Mouse (Mus musculus): ENCODE measurements around the gene Apol8. TPM values are rescaled to one million over a fixed set of nuclear protein-coding genes. Genes with fewer than 3 reads are reported as not detected.
"Not testable (repeated sequence)": the region's sequence is repeated elsewhere in the genome, so short reads cannot be mapped to it uniquely, and the experiment has no call there.

Apol8 gene
- total RNA-seq, 1 experiment from 2014 or later, result 1.7 TPM

DNA sequence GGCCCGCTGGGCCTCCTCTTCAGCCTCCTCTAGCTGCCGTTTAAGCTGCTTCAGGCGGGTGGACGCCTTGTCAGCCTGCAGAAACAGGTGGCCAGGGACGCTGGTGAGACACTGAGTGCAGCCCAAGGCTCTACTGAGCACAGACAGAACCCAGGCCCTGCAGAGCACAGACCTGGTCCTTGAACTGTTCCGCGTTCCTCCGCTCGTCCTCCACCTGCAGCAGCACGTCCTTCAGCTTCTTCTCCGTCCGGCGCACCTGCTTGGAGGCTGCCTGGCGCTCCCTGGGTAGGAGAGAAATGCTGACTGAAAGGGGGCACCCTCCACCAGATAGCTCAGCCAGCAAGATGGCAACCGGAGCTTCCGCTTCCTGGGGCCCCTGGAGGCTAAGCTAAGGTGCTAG, 6.2 kb upstream of the Apol8 start:
- ATAC-seq (replicated peaks in 1 of 2; ENCODE audit: insufficient read depth in 1 of 2, low FRiP score in 2 of 2, low TSS enrichment in 1 of 2, low read depth in 1 of 2, poor library complexity in 2 of 2, severe bottlenecking in 2 of 2), result no peak

DNA sequence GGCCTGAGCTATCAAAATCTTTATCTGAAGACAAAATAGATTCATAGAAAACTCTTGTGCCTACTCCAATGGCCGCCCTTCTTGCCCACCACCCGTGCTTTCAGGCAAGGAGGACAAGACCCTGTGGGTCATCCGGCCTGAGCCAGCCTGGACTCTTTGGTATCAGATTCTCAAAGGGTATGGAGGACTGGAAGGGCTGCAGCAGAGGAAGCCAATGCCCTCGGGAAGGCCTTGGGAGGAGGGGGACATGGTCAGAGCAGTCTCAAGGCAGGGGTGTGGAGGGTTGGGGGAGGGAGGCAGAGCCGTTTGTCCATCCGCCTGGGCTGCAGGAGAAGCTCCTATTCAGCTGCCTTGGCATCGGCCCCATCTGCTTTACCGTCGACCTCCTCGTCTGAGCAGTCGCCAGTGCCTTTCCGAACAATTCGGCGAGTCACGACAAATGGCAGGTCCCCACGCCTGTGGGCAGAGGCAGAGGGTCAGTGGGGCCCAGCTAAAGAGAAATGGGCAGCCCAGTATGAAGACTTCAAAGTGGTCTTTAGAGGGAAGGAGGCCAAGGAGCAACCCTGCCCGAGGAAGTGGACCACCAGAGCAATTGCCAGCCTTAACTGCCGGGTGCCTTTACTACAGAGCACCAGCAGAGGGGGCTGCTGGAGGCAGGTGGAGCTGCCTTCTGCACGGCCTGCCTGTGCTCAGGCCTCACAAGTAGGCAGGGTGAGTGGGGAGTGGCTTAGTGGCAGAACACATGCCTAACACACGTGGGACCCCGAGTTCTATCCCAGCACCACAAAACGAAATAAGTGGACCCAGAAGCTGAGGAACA, 5.0 kb upstream of the Apol8 start:
- peak; percentile 70 to 76; a peak in 3 of 4 replicates for ATAC-seq (replicated peaks in 1 of 2; ENCODE audit: insufficient read depth in 1 of 2, low FRiP score in 2 of 2, low TSS enrichment in 1 of 2, low read depth in 1 of 2, poor library complexity in 2 of 2, severe bottlenecking in 2 of 2)

DNA sequence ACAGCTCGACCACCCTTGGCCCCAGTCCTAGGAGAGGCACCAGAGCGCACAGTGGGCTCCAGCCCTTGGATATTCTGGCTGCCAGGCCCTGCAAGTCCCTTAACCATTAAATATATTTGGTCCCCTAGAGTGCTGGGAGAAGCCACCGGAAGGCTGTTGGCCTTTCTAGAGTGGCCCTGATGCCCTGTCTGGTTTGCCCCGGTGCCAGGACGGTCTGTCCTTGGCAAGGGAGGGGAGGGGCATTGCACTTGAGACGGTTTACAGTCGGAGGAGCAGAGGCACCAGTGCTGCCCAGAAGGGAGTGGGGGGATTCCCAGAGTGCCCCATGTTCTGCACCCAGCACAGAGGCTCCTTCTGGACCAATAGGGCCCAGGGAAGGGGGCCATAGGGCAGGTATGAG, 4.3 kb upstream of the Apol8 start:
- no peak for ATAC-seq (replicated peaks in 1 of 2; ENCODE audit: insufficient read depth in 1 of 2, low FRiP score in 2 of 2, low TSS enrichment in 1 of 2, low read depth in 1 of 2, poor library complexity in 2 of 2, severe bottlenecking in 2 of 2)

DNA sequence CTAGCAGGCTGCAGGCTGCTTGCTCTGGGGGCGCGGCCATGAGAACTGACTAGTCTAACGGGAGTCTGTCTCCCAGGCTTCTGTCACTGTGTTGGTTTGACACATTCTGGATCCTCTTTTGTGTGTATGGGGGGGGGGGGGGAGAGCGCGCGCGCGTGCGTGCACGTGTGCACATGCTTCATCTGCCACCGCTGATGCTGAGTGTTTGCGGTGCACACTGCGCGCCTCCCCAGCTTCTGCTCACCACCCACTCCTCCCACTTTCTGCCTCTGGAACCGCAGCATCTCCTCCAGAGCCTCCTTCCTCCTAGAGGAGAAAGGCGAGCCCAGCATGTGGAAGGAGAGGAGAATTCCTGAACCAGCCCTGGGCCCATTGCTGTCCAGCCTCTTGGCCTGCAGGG, 3.2 kb upstream of the Apol8 start:
- no peak for ATAC-seq (replicated peaks in 1 of 2; ENCODE audit: insufficient read depth in 1 of 2, low FRiP score in 2 of 2, low TSS enrichment in 1 of 2, low read depth in 1 of 2, poor library complexity in 2 of 2, severe bottlenecking in 2 of 2)

DNA sequence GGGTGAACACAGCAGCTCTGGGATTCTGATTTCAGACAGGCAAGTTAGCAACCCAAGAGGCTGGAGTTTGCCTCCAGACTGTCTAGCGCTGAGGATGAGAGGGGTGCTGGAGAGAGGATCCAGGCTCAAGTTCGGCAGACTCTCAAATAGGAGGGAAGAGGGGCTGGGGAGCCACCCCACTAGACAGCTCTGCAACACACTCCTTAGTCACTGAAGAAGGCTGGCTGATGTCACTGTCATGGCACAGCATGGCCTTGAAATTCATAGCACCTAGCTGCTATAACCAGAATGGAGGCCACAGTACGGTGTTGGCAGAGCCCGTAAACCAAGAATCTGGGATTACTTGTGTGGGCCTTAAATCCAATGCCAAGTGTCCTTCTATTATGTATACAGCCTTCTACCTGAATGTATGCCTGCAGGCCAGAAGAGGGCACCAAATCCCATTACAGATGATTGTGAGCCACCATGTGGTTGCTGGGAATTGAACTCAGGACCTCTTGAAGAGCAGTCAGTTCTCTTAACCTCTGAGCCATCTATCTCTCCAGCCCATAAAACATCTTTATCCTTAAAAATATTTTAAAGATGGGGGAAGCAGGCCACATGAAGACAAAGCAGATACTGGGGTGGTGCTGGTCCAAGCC, 903 bp upstream of the Apol8 start:
- no peak for ATAC-seq (replicated peaks in 1 of 2; ENCODE audit: insufficient read depth in 1 of 2, low FRiP score in 2 of 2, low TSS enrichment in 1 of 2, low read depth in 1 of 2, poor library complexity in 2 of 2, severe bottlenecking in 2 of 2)

DNA sequence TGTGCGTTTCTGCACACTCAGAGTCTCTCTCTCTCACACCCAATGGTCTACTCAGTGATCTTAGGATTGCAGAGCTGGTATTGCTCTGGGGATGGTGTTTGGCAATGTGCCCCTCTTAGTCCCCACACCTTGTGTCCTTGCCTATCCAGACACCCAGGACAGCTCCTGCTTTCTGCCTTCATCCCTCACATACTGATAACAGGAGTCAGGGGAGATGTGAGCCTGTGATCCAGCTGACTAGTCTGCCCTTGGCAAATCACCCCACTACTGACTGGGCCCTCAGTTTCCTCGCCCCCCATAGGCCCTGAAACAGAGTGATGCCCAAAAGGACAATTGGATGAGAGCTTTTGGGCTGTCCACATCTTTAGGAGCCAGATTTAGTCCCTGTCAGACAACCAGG, 722 bp downstream of the Apol8 start:
- ATAC-seq (replicated peaks in 1 of 2; ENCODE audit: insufficient read depth in 1 of 2, low FRiP score in 2 of 2, low TSS enrichment in 1 of 2, low read depth in 1 of 2, poor library complexity in 2 of 2, severe bottlenecking in 2 of 2), result no peak

DNA sequence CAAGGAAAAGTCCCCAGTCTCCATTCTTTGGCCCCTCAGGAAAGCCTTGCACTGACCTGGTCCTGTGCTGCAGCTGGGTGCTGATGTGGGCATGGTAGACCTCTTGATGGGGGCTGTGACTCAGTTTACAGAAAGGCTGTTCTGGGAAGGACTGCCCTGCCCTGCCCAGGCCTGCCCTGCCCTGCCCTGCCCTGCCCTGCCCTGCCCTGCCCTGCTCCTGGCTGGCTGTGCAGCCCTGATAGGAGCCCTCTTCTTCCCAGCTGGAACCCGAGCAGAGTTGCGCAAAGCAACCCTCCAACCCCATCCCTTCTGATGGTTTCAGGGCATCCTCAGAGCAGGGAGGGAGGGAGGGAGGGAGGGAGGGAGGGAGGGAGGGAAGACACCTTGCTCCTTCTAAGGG, 1.7 kb downstream of the Apol8 start:
- ATAC-seq (replicated peaks in 1 of 2; ENCODE audit: insufficient read depth in 1 of 2, low FRiP score in 2 of 2, low TSS enrichment in 1 of 2, low read depth in 1 of 2, poor library complexity in 2 of 2, severe bottlenecking in 2 of 2), result no peak

DNA sequence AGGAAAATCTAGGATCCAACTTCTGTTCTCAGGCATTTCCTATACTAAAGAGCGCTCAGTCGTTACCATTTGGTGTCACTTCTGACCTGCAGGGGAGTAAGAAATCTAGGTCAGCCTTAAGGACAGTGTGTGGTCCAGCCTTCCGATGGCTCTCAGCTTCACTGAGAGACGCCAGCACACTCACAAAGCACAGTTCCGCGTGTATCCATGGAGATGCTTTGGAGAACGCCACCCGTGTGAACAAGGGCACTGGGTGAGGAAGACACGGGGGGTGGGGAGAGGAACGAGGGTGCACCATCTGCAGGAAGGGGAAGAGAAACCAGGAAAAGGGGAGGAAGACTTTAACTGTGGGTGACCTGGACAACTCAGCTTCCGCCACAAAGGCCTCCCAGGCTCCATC, 4.4 kb downstream of the Apol8 start:
- ATAC-seq (replicated peaks in 1 of 2; ENCODE audit: insufficient read depth in 1 of 2, low FRiP score in 2 of 2, low TSS enrichment in 1 of 2, low read depth in 1 of 2, poor library complexity in 2 of 2, severe bottlenecking in 2 of 2), result no peak

DNA sequence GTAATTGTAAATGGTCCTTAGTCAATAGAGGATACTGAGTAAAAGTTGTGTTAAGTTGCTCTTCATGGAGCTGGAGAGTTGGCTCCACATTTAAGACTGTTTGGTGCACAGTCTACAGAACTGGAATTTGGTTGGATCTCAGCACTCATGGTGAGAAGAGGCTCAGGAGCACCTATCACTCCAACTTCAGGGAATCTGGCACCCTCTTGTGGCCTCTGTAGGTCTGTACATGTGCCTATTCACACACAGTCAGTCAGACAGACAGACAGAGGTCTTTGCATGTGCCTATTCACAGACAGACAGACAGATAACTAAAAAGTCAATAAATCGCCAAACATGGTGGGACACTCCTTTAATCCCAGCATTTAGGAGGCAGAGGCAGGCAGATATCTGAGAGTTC, 6.3 kb downstream of the Apol8 start:
- peak in 1 of 2 experiments; percentile 49; a peak in 1 of 4 replicates for ATAC-seq (replicated peaks in 1 of 2; ENCODE audit: insufficient read depth in 1 of 2, low FRiP score in 2 of 2, low TSS enrichment in 1 of 2, low read depth in 1 of 2, poor library complexity in 2 of 2, severe bottlenecking in 2 of 2)

DNA sequence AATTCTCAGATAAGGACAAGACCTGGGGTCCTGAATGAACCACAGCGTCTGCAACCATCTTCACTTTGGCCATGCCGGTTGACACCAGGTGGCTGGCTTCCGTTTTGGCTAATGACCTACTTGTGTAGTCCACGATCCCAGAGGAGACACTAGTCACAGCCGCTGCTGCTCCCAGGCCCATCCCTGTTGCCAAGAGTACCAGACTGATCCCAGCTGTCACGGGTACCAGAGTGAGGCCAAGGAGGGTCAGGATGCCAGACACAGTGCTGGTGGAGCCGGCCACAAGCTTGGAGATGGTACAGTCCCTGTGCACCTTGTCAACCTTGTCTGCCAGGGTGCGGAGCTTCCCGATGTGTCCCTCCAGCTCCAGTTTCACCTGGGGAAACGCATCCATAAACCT, 7.1 kb downstream of the Apol8 start:
- ATAC-seq (replicated peaks in 1 of 2; ENCODE audit: insufficient read depth in 1 of 2, low FRiP score in 2 of 2, low TSS enrichment in 1 of 2, low read depth in 1 of 2, poor library complexity in 2 of 2, severe bottlenecking in 2 of 2), result no peak

DNA sequence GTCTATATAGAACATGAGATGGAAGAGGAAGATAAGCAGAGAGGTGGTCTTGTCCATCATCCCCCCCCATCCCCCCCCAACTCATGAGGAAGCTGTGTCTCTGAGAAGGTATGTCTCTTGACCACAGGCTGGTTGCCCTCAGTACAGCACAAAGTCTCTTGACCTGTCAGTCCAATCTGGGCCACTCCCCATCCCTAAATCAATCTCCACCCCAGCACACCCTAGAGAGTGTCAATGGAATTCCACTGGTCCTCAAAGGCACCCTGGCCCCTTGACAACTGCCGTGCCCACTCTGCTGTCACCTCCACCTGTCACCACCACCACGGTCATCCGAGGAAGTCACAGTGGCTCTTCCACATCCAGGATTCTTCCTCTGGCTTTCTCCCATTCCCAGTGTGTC, 8.4 kb downstream of the Apol8 start:
- ATAC-seq (replicated peaks in 1 of 2; ENCODE audit: insufficient read depth in 1 of 2, low FRiP score in 2 of 2, low TSS enrichment in 1 of 2, low read depth in 1 of 2, poor library complexity in 2 of 2, severe bottlenecking in 2 of 2), result no peak

DNA sequence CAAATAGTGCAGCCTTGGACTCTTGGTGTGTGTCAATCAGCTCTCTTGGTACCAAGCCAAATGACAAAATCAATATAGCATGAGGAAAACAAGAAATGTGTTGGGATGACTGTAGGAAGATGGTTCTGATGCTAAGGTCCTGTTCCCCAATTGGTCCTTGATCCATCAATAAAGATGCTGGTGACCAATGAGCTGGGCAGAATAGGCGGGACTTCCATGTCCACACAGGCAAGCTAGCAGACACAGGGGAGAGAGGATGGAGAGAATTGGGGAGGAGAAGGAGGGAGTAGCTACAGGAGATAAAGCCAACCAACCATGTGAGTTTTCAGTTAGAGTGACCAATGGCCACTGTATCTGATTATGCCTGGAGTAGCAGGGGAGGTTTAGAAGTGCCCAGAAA, 10.5 kb downstream of the Apol8 start:
- ATAC-seq (replicated peaks in 1 of 2; ENCODE audit: insufficient read depth in 1 of 2, low FRiP score in 2 of 2, low TSS enrichment in 1 of 2, low read depth in 1 of 2, poor library complexity in 2 of 2, severe bottlenecking in 2 of 2), result no peak

DNA sequence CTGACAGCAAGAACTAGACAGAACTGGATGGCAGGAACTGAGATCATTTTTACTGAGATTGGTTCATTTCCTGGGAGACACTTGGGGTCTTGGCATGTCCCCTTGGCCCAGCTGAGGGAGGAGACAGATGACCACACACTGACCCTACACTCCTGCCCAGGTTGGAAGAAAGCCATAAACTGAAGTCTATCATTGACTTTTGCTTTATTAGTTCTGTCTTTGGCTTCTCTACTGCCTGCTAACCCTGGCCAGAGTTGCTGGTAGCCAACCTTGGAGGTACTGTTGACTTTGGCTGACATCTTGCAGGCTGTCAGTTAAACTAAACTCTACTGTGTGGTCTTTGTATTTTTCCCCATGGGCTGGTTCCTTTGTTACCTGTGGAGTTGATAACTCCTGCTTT, 11.7 kb downstream of the Apol8 start:
- ATAC-seq (replicated peaks in 1 of 2; ENCODE audit: insufficient read depth in 1 of 2, low FRiP score in 2 of 2, low TSS enrichment in 1 of 2, low read depth in 1 of 2, poor library complexity in 2 of 2, severe bottlenecking in 2 of 2), result no peak

DNA sequence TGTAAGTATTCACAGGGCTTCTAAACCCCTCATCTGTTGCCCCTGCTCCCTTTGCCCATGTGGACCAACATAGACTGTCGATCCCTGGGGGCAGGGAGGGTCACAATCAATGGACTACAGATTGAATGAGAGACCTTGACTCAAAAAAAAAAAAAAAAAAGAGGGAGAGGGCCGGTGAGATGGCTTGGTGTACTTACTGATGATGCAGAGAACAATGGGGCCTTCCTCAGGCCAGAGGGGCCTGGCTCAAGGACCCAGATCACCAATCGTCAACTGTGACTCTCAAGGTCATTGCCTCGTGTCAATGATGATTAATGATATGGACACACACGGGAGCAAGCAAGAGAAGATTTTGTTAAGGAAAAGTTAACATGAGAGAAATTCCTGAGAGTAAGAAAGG, 12.2 kb downstream of the Apol8 start:
- ATAC-seq (replicated peaks in 1 of 2; ENCODE audit: insufficient read depth in 1 of 2, low FRiP score in 2 of 2, low TSS enrichment in 1 of 2, low read depth in 1 of 2, poor library complexity in 2 of 2, severe bottlenecking in 2 of 2), result no peak

DNA sequence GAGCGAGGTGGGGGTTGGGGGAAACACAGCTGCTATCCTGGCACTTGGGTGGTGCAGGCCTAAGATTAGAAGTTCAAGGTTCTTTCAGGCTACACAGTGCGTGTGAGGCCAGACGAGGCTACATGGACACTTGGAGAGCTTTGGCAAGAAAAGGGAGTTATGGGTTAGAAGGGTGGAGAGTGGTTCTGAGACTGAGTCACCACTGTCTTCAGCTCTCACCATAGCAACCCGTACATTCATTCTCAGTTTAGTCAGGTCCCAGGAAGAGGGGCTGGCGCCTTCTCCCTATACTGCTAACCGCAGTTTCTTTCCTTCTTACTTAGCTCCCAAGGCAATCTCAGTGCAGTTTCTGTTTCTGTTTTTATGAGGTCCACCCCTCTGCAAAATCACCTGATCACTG, 15.2 kb downstream of the Apol8 start:
- not testable (repeated sequence) for ATAC-seq (replicated peaks in 1 of 2; ENCODE audit: insufficient read depth in 1 of 2, low FRiP score in 2 of 2, low TSS enrichment in 1 of 2, low read depth in 1 of 2, poor library complexity in 2 of 2, severe bottlenecking in 2 of 2)

DNA sequence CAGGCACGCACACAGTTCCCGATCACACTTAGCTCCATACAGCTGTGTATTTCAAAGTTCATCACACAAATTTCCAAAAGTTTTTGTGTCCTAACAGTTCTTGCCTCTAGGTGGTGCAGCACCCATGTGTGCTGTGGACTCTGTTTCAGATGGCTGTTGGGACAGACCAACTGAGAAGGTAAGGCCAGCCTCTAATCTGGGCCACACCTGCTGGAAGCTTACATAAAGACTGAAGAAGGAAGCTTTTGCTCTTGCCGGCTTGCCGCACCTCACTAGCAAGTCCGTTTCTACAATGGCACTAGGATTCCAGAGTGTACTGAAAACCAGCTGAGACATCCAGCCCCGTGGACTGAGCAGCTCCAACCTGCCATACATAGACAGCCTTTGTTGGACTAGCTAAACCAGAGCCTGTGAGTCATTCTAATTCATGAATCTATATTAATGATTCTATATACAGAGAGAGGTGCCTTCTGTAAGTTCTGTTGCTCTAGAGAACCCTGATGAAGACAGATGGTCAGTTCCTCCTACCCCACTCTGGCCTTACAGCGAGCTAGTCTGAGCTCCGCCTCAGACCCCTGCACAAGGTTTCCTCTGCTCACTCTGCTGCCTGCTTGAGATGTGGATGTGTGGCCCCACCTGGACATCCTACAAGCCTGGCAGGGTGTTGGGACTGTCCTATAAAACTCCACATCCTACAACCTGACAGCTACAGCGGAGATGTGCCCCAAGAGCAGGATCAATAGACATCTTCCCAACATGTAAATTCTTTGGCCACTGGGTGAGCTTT, 16.1 kb downstream of the Apol8 start:
- peak in 1 of 2 experiments; percentile 36; a peak in 1 of 4 replicates for ATAC-seq (replicated peaks in 1 of 2; ENCODE audit: insufficient read depth in 1 of 2, low FRiP score in 2 of 2, low TSS enrichment in 1 of 2, low read depth in 1 of 2, poor library complexity in 2 of 2, severe bottlenecking in 2 of 2)

DNA sequence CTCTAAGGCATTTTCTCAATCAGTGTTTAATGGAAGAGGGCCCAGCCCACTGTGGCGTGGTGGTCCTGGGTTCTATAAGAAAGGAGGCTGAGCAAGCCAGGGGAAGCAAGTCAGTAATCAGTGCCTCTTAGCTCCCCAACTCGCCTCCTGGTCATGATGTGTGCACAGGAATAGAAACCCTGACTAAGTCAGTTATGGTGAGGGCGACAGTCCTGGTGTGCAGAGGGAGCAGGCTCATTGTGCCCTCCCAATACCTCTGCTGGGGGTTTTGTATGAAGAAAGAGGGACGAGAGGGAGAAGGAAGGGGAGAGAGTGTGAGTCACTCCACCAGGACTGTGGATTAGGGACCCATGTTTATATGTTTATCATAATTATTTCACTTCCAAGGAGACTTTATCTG, 22.9 kb downstream of the Apol8 start:
- not testable (repeated sequence) for ATAC-seq (replicated peaks in 1 of 2; ENCODE audit: insufficient read depth in 1 of 2, low FRiP score in 2 of 2, low TSS enrichment in 1 of 2, low read depth in 1 of 2, poor library complexity in 2 of 2, severe bottlenecking in 2 of 2)

DNA sequence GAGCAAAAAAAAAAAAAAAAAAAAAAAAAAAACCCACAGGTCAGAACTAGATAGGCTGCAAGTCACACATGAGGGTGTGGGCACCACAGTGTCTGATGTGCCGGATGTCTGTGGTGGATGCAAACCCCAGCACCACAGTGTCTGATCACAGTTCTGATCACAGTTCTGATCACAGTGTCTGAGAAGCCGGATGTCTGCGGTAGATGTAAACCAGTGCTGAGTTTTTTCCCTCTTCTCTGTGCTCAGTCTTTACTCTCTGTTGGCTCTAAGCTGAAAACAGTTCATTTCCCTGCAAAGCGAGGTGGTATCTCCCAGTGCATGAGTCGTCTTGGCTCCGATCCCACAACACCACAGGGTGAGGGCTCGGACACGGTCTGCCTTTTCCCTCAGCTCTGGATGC, 23.4 kb downstream of the Apol8 start:
- ATAC-seq (replicated peaks in 1 of 2; ENCODE audit: insufficient read depth in 1 of 2, low FRiP score in 2 of 2, low TSS enrichment in 1 of 2, low read depth in 1 of 2, poor library complexity in 2 of 2, severe bottlenecking in 2 of 2), result 0 out of 4 replicates have a peak, but pooled peaks have one; percentile 14 to 19
